Mouse (Mus musculus) fibroblast of lung, adult 2 months (primary cell): ENCODE results near the gene Npvf.
"Not testable (repeated sequence)": the region's sequence is repeated elsewhere in the genome, so short reads cannot be mapped to it uniquely, and the experiment has no call there.

Experiments used
- DNase-seq: peaks from one replicate; pipeline ENCODE4 v3.0.0-alpha.2; 2011; ENCODE audit warnings: low read depth

The Npvf gene

DNA sequence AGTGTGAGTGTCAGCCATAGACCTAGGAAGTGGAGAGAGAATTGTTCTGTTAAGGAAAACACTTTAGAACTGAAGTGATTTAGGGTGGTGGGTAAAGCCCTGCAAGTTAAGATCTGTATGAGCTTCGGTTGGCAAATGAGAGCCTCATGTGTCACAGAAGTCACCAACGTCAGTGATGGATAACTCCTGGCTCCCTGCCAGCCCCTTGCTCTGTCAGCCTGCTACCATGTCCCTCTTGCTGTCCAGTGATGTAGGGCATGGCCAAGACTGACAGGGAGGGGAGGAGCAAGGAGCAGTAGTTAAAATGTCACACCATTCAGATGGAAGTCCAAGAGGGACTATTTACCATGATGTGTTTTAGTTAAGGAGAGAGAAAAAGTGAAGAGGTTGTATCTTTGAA lies 14.6 kb downstream of the Npvf start:
- DNase-seq, result no peak

DNA sequence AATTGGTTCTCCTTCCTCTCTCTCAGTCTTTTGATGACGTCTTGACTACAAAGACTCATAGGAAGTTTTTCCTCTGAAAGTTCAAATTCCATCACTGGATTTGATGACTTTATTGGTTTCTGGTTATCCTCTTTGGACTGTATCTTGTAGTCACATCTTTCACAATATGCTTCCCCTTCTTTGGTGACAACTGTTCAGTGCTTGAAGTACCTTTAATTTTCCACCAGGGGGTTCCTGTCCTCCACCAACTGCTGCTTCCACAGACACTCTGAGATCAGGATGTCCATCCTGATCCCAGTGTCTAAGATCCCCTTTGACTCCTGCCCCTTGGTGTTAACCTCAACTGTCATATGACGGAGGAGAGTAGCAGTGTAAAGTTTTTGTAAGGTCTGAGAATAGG lies 28.1 kb downstream of the Npvf start:
- DNase-seq, result not testable (repeated sequence)

DNA sequence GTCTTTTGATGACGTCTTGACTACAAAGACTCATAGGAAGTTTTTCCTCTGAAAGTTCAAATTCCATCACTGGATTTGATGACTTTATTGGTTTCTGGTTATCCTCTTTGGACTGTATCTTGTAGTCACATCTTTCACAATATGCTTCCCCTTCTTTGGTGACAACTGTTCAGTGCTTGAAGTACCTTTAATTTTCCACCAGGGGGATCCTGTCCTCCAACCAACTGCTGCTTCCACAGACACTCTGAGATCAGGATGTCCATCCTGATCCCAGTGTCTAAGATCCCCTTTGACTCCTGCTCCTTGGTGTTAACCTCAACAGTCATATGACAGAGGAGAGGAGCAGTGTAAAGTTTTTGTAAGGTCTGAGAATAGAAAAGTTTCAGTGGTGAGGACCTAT lies 36.0 kb downstream of the Npvf start:
- DNase-seq, result not testable (repeated sequence)

DNA sequence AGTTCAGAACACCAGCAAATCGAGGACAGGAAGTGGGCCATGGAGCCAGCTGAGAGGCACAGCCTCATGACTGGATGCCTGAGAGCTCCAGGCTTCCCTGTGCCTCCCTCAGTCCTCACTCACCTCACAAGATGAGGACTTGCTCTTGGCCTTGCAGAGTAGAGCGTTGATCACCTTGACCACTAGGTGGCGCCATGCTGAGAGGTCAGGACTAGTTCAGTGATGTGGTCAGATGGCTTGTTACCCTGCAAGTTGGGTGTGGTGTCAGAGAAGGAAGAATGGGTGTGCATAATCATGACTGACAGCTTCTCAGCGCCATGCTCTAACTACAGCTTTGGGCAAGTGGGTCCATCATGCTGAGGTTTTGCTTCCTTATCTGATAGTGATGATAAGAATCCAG lies 52.6 kb downstream of the Npvf start:
- no peak for DNase-seq
